Mouse (Mus musculus): ENCODE measurements around the gene Max.

- TF ChIP-seq CTCF (IDR thresholded peaks at IDR 0.05; ENCODE audit: extremely low read depth, insufficient read depth, low read length) (no peak), POLR2A (IDR thresholded peaks at IDR 0.05; ENCODE audit: extremely low read depth, insufficient read depth, low read length) (no peak)
Observed at GRCm38 (mm10) chr12:76992891-76993529, 31.0 kb upstream of the Max start.

Data from cortical plate, adult 2 months (tissue).